Mouse (Mus musculus) liver, adult (tissue): Measurements from ENCODE around the gene Ros1.

Experiments used
- GATA4 ChIP-seq: IDR thresholded peaks from 2 replicates; pipeline ENCODE4 v1.6.1; 2014; ENCODE audit warnings: mild to moderate bottlenecking, low read length; ENCODE audit not compliant: insufficient replicate concordance

Gene Ros1

DNA sequence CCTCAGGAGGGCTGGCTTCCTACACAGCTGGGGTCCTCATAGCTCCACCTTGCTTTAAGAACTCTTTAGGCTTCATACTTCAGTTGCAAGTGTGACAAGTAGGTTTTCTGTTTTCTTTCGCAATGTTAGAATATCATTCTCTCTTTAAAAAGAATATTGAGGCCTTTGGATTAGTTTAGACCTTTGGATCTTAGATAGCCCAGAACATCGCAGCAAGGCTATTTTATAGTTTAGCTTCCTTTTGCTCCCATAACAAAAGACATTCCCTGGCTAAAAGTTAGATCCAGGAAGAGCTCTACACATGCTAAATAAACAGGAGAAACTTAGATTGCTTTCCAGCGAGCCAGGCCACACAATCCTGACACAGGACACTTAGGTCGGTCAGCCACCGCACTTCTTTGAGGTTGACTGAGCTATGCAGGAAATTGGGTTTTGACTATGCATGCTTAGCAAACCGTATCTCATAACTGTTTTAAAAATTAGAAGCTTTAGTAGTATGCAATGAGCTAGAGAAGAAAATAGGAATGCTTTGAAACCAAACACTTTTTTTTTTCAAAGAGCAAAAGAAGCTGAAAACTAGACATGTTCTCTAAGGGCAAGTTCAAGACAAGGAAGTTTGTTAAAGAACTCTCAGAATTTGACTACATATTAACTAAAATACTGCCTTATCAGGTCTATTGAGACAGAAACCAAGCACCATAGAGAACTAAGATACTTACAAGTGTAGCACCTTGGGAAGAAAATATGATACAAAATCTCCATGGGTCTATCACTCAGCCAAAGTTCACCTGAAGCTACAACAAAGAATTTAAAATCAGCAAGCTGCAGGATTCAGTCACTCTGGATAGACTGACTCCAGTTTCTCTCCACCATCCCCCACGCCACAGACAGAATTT is at the start of gene Ros1:
TSS of gene Ros1 (minus strand) at position 288 of the 896 bp plus-strand sequence.
- TF ChIP-seq GATA4 = no peak

DNA sequence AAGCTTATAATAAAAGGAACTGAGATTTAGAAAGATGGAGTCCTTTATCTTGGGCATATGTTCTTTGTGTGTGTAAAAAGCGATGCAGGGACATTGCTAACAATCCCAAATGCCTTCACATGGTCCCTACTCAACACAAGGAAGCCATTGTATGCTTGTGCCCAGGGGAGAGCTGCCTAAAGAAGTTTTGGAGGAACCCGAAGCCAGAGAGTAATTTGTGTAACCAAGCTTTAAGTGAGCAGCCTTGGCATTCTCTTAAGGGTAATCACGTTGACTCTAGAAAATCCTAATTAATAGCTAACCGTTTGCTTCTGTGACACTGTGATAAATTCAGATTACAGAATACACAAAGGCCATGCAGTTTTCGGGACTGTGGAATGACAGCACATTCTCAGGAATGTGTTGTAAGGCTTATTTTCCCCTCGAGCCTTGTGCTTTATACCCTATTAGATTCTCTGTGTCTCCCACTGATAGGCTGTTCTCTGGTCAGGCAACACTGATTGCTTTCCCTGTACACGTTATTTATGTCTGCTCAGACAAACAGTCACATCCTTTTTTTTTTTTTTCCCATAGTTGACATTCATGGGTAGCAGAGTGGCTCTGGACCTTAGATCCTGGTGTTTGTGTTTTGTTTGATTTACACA is 47.8 kb upstream of the Ros1 start:
- no peak for TF ChIP-seq GATA4

GRCm38 (mm10) chr10:52242015-52242414 is 47.0 kb upstream of the Ros1 start:
- no peak for TF ChIP-seq GATA4

GRCm38 (mm10) chr10:52235461-52235860 is 40.4 kb upstream of the Ros1 start:
- TF ChIP-seq GATA4 = no peak

- TF ChIP-seq GATA4 = no peak
These were observed 39.6 kb upstream of the Ros1 start for GRCm38 (mm10) chr10:52234654-52234981.

DNA sequence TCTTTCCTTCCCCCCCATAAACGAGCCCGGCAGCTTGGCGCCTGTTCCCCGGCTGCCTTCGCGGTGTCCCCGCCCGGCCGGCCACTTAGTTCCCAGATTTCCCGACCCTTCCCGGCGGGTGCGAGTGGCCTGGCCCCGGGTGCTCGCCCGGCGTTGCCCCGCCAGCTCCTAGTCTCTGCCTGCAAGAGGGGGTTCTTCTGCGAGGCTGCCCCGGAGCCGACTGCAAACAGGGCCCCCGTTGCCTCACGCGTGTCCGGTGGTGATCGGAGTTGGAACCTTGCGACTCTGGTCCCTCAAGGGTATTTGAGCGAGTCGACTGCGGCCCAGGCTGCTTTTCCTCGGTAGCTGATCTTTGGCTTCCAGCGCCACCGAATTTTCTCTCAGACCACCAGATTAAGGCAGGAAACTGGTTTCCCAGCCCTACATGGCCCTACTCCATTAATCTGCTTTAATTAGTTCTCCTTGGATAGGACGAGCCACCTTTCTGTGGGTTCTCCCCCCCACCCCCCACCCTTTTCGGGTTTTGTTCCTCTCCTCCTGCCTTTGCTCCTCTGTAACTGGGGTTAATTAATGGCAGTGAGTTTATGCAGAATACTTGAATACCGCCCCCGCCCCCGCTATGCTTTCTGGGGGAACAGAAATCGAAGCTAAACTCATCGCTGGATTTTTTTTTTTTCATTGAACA is 39.1 kb upstream of the Ros1 start:
- no peak for TF ChIP-seq GATA4

DNA sequence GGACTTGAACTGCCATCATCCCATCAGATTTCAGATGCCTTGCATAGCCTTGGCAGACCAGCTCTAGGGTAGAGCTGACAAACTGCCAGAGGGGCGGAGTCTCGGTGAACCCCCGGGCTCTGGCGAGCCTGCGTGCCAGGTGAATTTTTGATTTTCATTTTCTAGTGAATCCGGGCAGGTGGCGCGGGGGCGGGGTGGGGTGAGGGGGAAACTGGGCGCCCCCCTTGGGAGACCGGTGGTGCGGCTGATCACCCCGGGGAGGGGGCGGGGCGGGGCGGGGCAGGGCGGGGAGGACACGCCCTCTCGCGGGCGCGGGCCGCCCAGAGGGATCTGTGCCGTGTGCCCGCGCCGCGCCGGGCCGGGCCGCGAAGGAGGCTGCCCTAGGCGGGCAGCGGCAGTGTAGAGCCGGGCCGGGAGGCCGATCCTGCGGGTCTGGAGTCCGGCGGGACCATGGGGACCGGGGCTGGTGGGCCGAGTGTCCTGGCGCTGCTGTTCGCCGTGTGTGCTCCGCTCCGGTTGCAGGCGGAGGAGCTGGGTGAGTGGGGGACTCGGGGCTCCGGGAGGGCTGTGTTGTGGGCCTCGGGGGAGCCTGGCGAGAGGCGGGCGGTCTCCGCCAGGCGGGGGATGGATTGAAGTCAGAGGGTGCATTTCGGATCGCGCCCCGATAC is 38.4 kb upstream of the Ros1 start, which contains the start of gene Dcbld1:
TSS of gene Dcbld1 (plus strand) at position 319 of the 668 bp plus-strand sequence.
- TF ChIP-seq GATA4 = no peak

DNA sequence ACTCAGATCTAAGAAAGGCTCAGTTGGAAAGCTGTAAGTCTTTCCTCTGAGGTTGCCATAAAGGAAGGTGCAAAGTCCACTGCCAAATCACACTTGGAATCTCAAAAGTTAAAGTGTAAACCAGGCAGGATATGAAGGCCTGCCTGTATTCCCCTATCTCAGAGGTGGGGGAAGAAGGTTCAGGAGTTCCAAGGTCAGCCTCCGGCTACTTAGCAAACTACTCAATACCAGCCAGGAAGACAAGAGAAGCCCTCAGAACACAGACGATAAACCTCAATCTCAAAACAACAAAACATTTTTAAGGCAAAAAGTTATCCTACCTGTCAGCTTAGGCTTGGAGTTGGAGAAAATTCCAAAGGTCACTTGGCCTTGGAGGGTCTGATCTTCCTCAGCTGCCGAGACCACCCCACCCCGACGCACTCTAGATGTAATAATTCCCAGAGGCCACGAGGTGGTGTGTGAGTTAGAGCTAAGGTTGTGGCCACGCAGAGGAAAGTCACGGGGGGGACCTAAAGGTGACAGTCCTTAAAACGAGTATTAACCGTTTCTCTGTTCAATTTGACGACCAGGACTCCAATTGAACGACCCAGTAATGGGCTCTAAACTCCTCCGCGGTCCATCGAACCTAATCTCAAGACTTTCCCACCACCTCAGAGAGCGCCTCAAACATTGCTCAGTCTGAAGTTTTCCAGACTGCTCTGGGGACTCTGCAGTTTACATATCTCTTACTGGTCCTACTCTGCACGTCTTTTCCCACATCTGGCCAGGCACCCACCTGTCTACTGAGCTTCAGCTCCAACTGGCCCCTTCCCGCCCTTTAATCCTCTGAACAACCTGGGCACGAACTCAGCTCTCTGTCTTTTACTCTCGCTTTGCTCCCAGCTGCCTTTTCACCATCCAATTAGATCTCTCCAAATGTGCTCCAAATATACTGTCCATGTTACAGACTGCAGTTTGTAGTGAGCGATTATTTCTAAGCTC is 37.4 kb upstream of the Ros1 start:
- TF ChIP-seq GATA4 = peak; percentile 75; the same call in 1 of the 2 replicates

DNA sequence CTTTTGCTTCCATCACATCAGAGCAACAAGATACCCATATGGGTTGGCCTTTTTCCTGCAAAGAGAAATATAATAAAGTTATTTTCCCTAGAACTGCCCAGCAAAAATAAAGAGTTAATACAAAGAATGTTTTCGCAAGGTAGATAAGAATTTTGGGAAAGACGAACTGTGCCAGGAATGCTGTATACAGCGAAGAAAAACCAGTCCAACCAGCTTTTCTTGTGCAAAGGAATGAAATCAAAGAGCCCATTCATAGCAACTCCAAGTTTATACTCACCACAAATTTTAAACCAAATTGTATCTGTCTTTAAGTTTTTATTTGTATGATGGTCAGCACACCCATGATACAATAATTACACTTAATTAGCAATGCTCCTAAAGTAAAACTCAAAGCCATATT is 24.6 kb upstream of the Ros1 start:
- no peak for TF ChIP-seq GATA4

DNA sequence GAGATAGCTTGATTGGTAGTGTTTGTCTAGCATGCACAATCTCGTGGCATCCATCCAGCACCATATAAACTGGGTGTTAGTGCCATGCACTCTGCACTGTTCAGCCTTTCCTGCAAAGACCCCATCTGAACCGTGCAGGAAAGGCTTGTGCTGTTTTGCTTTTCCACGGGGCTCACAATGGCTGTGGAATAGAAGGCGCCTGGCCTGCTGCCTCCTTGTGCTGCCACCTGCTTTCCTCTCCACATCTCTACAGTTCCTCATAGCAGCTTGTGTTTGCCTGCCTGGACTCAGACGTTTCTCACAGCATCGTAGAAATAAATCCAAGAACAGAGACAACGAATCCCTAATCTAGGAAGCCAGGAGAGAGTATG is 22.5 kb upstream of the Ros1 start:
- no peak for TF ChIP-seq GATA4

DNA sequence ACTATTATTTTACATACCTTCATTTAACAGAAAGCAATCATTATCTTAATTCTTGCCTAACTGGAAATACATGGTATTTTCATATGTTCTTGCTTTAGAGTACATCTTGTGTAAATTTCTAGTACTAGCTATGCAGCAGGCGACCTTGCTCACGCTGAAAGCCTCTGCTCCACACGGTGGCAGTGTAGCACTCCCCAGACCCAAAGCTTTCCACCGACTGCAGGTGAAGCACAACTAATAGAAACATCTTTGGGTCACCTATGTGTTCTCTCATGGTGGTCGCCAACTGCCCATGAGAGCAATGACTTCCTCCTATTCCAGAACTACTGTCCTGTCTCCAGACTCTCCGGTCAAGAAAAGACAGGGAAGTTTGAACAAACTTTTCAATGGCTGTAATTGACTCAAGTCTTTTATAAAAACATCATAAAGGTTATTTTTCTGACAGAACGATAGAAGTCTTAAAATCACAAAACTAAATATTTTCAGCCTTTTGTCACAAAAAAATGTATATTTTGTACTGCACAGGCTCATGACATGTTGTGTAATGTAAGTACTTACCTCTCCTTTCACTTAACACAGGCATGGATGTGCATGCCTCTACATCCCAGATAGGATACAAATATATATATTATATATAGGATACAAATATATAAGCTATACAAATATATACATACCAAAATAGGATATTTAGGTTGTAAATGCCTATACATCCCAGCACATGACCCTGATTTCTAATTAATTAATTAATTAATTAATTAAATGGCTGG is 21.9 kb upstream of the Ros1 start:
- no peak for TF ChIP-seq GATA4

DNA sequence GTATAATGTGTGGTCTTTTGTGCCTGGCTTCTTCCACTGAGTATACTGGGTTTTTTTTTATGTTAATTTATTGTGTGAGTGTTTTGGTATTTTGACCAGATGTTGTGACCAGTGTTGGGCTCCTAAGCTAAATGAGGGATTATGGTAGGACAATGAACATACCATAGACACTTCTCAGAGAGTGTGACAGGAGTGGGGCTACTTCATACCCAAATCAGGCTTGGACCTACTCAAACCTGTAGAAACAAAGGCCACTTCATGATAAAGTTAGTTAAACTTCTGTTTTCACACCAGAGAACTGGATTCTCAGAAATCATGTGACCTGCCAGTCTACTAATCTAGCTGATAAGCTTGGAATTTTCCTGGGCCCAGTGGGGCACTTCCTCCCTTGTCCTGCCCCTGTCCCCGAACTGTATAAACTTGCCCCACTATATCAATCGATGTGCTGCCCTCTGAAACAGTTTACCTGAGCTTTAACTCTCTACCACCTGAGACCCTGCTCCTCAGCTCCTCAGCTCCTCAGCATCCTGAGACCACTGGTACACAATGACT is 20.3 kb upstream of the Ros1 start:
- TF ChIP-seq GATA4 = no peak

GRCm38 (mm10) chr10:52204006-52204405 is 9.0 kb upstream of the Ros1 start:
- TF ChIP-seq GATA4 = no peak
